Mouse (Mus musculus) neural tube, embryonic 10.5 days (tissue): ENCODE results near the gene Foxs1.

Experiments used
- DNase-seq: peaks from one replicate; pipeline ENCODE4 v3.0.0-alpha.2; 2017; ENCODE audit warnings: low spot score; ENCODE audit errors: extremely low spot score

Gene Foxs1

GRCm38 (mm10) chr2:152904127-152904643 lies 28.8 kb downstream of the Foxs1 start:
- DNase-seq: no peak

- DNase-seq: no peak
Measured at GRCm38 (mm10) chr2:152903586-152903985, 29.4 kb downstream of the Foxs1 start.

GRCm38 (mm10) chr2:152902658-152903057 lies 30.4 kb downstream of the Foxs1 start:
- DNase-seq: no peak

- DNase-seq: no peak
Measured at GRCm38 (mm10) chr2:152901296-152901695, 31.7 kb downstream of the Foxs1 start.

GRCm38 (mm10) chr2:152899011-152899410 lies 34.0 kb downstream of the Foxs1 start:
- DNase-seq: no peak

GRCm38 (mm10) chr2:152896926-152897325 lies 36.1 kb downstream of the Foxs1 start:
- no peak for DNase-seq

GRCm38 (mm10) chr2:152895834-152896233 lies 37.2 kb downstream of the Foxs1 start:
- no peak for DNase-seq

- no peak for DNase-seq
Measured at GRCm38 (mm10) chr2:152888774-152889173, 44.2 kb downstream of the Foxs1 start.

GRCm38 (mm10) chr2:152887230-152887629 lies 45.8 kb downstream of the Foxs1 start:
- no peak for DNase-seq

GRCm38 (mm10) chr2:152884101-152884645 lies 48.8 kb downstream of the Foxs1 start:
- no peak for DNase-seq
